Mouse (Mus musculus): Measurements from ENCODE around the gene Epb41l1. TPM values are rescaled to one million over a fixed set of nuclear protein-coding genes. Genes with fewer than 3 reads are reported as not detected.

Epb41l1 gene
- total RNA-seq, 1 experiment from 2014 or later = 7.1 TPM

DNA sequence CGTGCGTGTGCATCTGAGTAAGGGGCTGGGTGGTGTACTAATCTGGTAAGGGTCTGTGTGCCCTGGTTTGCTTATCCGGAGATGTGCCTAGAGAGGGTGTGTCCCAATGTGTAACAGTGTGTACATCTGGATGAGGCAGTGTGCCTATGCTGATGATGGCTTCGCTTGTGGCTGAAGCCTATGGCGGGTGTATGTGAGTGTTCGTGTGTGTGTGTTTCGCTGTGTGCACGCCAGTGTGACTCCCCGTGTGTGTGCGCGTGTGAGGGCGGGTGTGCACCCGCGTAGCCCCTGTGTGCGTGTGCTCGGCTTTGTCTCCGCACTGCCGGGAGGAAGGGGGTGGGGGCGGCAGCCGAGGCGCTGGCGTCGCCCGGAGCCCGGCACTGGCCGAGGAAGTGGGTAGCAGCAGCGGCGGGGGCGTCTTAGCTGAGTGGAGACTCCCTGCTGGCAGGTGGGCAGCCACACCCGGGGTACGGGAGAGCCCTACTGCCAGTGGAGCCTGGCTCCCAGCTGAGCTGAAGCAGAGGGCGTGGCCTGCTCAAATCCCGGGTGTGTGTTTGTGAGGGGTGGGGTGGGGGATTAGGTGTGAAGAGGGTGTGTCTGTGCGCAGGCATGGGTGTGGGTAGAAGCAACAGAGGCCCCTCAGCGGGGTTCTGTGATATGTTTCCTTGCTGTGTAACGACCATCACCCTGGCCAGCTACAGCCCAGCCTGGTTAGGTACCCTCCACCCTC is 837 bp downstream of the Epb41l1 start:
- ATAC-seq (replicated peaks; ENCODE audit: insufficient number of reproducible peaks, low FRiP score, low TSS enrichment, poor library complexity, severe bottlenecking) = peak; percentile 20; the same call in 1 of the 2 replicates

DNA sequence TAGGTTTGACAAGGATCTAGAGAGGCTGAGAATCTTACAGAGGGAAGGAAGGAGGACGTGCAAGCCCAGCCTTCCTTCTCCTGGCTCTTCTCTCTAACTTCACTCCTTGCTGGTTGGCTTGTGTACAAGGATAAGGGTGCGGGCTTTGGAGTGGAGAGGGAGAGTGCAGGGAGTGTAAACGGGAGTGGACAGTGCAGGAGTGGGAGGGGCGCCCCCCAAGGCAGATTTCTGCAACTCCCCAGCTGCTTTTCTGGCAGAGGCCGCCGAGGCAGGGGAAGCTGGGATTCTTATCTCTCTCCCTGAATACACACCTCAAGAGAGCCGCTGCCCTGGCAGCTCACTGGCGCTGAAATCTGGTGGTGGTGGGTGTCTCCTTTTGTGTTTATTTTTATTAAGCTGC is 1.9 kb downstream of the Epb41l1 start:
- ATAC-seq (replicated peaks; ENCODE audit: insufficient number of reproducible peaks, low FRiP score, low TSS enrichment, poor library complexity, severe bottlenecking) = no peak

DNA sequence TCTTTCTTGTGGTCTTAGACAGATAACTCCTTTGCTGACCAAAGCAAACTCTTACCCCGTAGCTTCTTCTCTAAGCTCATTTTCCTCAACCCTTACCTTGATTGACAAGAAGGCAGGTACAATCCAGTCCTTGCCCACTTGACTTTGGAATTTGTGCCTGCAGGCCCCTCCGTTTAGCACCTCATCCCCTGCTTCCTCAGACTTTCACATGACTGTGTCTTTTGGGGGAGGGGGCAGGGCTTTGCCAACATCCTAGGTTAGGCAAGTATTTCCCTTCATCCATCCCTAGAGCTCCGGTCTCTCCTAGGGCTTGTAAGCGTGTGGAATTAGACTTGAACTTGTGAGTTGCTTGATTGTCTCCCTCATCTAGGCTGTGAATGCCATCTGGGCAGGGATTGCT is 3.0 kb downstream of the Epb41l1 start:
- no peak for ATAC-seq (replicated peaks; ENCODE audit: insufficient number of reproducible peaks, low FRiP score, low TSS enrichment, poor library complexity, severe bottlenecking)

GRCm38 (mm10) chr2:156425618-156426017 is 4.9 kb downstream of the Epb41l1 start:
- no peak for ATAC-seq (replicated peaks; ENCODE audit: insufficient number of reproducible peaks, low FRiP score, low TSS enrichment, poor library complexity, severe bottlenecking)

- ATAC-seq (replicated peaks; ENCODE audit: insufficient number of reproducible peaks, low FRiP score, low TSS enrichment, poor library complexity, severe bottlenecking) = no peak
These were observed 5.4 kb downstream of the Epb41l1 start for GRCm38 (mm10) chr2:156426151-156426550.

DNA sequence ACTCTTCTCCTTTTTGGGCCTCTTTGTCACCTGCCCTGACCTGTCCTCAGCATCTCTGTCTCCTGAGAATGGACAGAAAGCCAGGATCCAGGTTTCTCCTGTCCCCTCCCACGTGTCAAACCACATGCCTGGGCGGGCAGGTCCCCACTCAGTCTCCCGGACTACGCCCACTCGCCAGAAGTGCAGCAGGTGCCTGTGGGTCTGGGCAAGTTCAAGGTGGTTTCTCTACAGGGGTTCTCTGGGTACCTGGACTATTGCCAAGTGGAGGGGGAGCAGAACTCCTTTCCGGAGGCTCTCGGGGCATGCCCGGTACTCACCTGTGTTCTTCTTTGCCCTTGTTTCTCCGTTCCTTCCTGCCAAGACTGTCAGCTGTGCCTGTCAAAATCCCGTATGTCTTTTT is 9.1 kb downstream of the Epb41l1 start:
- no peak for ATAC-seq (replicated peaks; ENCODE audit: insufficient number of reproducible peaks, low FRiP score, low TSS enrichment, poor library complexity, severe bottlenecking)

DNA sequence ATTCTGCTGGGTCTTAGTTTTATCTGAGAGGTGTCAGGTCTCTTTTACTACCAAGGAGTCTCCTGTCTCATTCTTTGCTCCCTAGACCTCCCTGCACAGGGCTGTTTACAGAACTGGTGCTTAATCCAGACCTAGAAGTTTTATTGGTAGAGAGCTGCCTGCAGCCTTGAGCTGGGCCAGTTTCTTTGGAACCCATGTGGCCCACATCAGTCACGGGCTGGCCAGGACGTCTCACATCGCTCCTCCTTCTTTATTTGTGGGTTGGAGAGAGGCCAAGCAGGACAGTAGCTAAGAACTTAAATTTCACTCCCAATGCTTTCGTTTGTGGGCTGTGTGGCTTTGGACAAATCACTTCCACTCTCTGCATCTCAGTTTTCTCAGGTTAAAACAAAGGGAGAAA is 9.6 kb downstream of the Epb41l1 start:
- ATAC-seq (replicated peaks; ENCODE audit: insufficient number of reproducible peaks, low FRiP score, low TSS enrichment, poor library complexity, severe bottlenecking) = no peak

DNA sequence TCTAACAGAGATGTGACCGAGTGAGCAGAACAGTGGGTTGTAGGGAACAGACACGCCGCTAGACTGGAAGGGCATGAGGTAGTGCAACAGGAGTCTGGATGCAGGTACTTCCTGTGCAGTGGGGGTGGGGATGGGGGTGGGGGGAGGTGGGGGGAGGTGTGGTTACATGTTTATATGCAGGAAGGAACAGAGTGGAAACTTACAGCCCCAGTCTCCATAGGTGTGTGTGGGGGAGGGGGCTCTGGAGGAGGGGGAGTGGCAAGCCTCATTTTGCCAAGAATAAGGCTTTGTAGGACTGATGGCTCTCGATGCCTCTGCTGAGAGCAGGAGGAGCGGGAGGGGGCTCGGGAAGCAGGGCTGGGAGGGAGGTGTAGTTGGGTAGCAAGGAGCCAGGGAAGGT is 10.7 kb downstream of the Epb41l1 start:
- ATAC-seq (replicated peaks; ENCODE audit: insufficient number of reproducible peaks, low FRiP score, low TSS enrichment, poor library complexity, severe bottlenecking) = no peak

DNA sequence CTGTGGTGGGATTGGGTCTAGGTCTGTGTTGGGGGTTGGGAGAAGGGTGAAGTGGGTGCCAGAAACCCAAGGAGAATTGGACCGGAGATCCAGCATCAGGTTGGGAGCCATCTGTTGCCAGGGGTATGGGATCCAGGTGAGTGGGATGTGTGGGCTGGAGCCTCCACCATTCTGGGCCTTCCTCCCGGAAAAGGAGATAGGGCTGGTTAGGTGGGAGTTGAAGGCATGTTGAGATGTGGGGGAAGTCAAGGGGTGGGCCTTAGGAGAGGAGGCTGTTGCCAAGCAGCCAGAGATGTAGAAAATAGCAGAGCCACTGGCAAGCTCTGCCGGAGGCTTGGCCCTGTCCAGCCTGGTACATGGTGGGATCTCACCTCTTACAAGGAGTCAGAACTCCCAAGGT is 11.4 kb downstream of the Epb41l1 start:
- no peak for ATAC-seq (replicated peaks; ENCODE audit: insufficient number of reproducible peaks, low FRiP score, low TSS enrichment, poor library complexity, severe bottlenecking)

GRCm38 (mm10) chr2:156432874-156433868 is 12.5 kb downstream of the Epb41l1 start:
- no peak for ATAC-seq (replicated peaks; ENCODE audit: insufficient number of reproducible peaks, low FRiP score, low TSS enrichment, poor library complexity, severe bottlenecking)

GRCm38 (mm10) chr2:156437637-156438036 is 16.9 kb downstream of the Epb41l1 start:
- ATAC-seq (replicated peaks; ENCODE audit: insufficient number of reproducible peaks, low FRiP score, low TSS enrichment, poor library complexity, severe bottlenecking) = no peak

GRCm38 (mm10) chr2:156439666-156440462 is 19.2 kb downstream of the Epb41l1 start:
- ATAC-seq (replicated peaks; ENCODE audit: insufficient number of reproducible peaks, low FRiP score, low TSS enrichment, poor library complexity, severe bottlenecking) = no peak

DNA sequence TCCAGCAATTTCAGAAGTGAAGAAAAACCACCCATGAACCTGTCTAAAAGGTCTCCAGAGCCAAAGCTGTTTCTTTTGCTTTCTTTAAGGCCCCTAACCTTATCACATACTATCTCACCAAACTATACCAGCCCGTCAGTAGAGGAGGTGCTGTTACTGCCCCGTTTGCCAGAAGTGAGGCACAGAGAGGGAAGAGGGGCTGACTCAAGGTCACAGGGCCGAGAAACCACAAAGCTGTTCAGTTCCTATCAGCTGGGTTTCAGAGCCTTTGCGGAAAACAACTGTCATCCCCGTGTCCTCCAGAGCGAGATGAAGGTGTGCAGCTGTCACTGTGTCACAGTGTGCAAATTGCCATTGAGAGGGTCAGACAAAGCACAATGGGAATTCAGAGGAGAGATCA is 21.2 kb downstream of the Epb41l1 start:
- ATAC-seq (replicated peaks; ENCODE audit: insufficient number of reproducible peaks, low FRiP score, low TSS enrichment, poor library complexity, severe bottlenecking) = peak; percentile 51

DNA sequence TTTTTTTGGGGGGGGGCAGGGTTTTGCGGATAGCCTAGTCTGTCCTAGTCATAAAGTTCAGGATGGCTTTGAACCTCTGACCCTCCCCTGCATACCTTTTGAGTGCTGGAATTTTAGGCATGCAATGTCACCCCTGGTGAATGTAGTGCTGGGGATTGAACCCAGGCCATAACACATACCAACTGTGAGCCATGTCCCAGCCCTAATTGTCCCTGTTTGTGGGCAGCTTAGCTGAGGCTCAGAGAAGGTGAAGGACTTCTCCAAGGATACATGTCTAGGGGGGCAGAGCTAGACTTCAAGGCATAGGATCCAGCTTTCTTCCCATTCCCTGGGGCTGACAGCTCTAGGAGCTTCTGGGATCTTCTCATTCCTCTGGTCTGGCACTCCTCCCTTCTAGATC is 22.6 kb downstream of the Epb41l1 start:
- no peak for ATAC-seq (replicated peaks; ENCODE audit: insufficient number of reproducible peaks, low FRiP score, low TSS enrichment, poor library complexity, severe bottlenecking)

- ATAC-seq (replicated peaks; ENCODE audit: insufficient number of reproducible peaks, low FRiP score, low TSS enrichment, poor library complexity, severe bottlenecking) = no peak
These were observed 25.9 kb downstream of the Epb41l1 start for GRCm38 (mm10) chr2:156446489-156447035.

GRCm38 (mm10) chr2:156447413-156448295 is 26.9 kb downstream of the Epb41l1 start:
- no peak for ATAC-seq (replicated peaks; ENCODE audit: insufficient number of reproducible peaks, low FRiP score, low TSS enrichment, poor library complexity, severe bottlenecking)

- ATAC-seq (replicated peaks; ENCODE audit: insufficient number of reproducible peaks, low FRiP score, low TSS enrichment, poor library complexity, severe bottlenecking) = no peak
These were observed 30.8 kb downstream of the Epb41l1 start for GRCm38 (mm10) chr2:156451225-156452148.
